Mouse (Mus musculus) kidney, adult 18-20 months (tissue): ENCODE data around the gene Ntsr1.

Experiments
- DNase-seq: peaks from one replicate; pipeline ENCODE4 v3.0.0; 2021

The Ntsr1 gene

GRCm38 (mm10) chr2:180563296-180563695, 63.5 kb downstream of the Ntsr1 start:
- no peak for DNase-seq

GRCm38 (mm10) chr2:180563841-180564240, 64.1 kb downstream of the Ntsr1 start:
- no peak for DNase-seq

- peak; percentile 63 for DNase-seq
Measured at GRCm38 (mm10) chr2:180566240-180566913, 66.6 kb downstream of the Ntsr1 start.

GRCm38 (mm10) chr2:180569028-180569643, 69.4 kb downstream of the Ntsr1 start:
- DNase-seq = peak; percentile 70

- no peak for DNase-seq
Measured at GRCm38 (mm10) chr2:180576482-180576881, 76.7 kb downstream of the Ntsr1 start.

- DNase-seq = peak; percentile 74
Measured at GRCm38 (mm10) chr2:180578686-180579085, 78.9 kb downstream of the Ntsr1 start.

GRCm38 (mm10) chr2:180581002-180581401, 81.2 kb downstream of the Ntsr1 start, which contains the start of gene Mrgbp:
Gene Mrgbp (plus strand): TSS chr2:180581304.
- no peak for DNase-seq

- DNase-seq = peak; percentile 98
Measured at GRCm38 (mm10) chr2:180582481-180583153, 82.8 kb downstream of the Ntsr1 start.

GRCm38 (mm10) chr2:180583154-180583507, 83.4 kb downstream of the Ntsr1 start:
- DNase-seq = peak; percentile 24

- DNase-seq = no peak
Measured at GRCm38 (mm10) chr2:180588736-180589122, 89.0 kb downstream of the Ntsr1 start.

GRCm38 (mm10) chr2:180589123-180589831, 89.5 kb downstream of the Ntsr1 start, which contains the start of gene Ogfr:
Gene Ogfr (plus strand): TSS chr2:180589245.
- peak; percentile 89 for DNase-seq
